Mouse (Mus musculus) spleen, adult 2 months (tissue): ENCODE results near the gene Pear1. TPM values are rescaled to one million over a fixed set of nuclear protein-coding genes. Genes with fewer than 3 reads are reported as not detected.
A peak's percentile ranks its signal among the peaks of the same experiment; 100 is the strongest.

Source experiments
- DNase-seq, 2 experiments: peaks; one replicate each; pipeline versions ENCODE4 v3.0.0 to v3.0.0-alpha.2; 2012 to 2021; ENCODE audit warnings: low spot score in 2 of 2, low read depth in 1 of 2
- H3K27ac ChIP-seq: fragments of 200-500 bp; 2 replicates; pipeline ENCODE4 v1.5.1; 2012; ENCODE audit warnings: low read length, inconsistent platforms; ENCODE audit not compliant: insufficient read depth
- H3K27me3 ChIP-seq: fragments of 200-500 bp; 2 replicates; pipeline ENCODE4 v1.6.1; 2012; ENCODE audit warnings: mild to moderate bottlenecking, moderate library complexity, low read length, inconsistent platforms; ENCODE audit not compliant: control insufficient read depth, insufficient read depth
- H3K36me3 ChIP-seq: fragments of 200-500 bp; 2 replicates; pipeline ENCODE4 v1.6.1; 2012; ENCODE audit warnings: mild to moderate bottlenecking, low read length, inconsistent platforms; ENCODE audit not compliant: control insufficient read depth, insufficient read depth
- H3K4me1 ChIP-seq: fragments of 200-500 bp; 2 replicates; pipeline ENCODE4 v1.6.1; 2011; ENCODE audit warnings: inconsistent platforms; ENCODE audit not compliant: control insufficient read depth, insufficient read depth, insufficient read length
- H3K4me3 ChIP-seq: fragments of 200-500 bp; 2 replicates; pipeline ENCODE4 v1.5.1; 2011; ENCODE audit warnings: mild to moderate bottlenecking, inconsistent platforms; ENCODE audit not compliant: insufficient read depth, insufficient read length; ENCODE audit errors: extremely low read depth
- CTCF ChIP-seq: fragments of 200-500 bp; IDR thresholded peaks from 2 replicates; pipeline ENCODE4 v1.5.1; 2011; ENCODE audit warnings: mild to moderate bottlenecking, inconsistent platforms; ENCODE audit not compliant: insufficient read depth, insufficient read length, insufficient replicate concordance; ENCODE audit errors: extremely low read depth
- POLR2A ChIP-seq: fragments of 200-500 bp; IDR thresholded peaks from 2 replicates; pipeline ENCODE4 v1.6.1; 2011; ENCODE audit warnings: low read depth, low read length, inconsistent platforms
- WGBS: fragments of 180-500 bp; shearing (Covaris S2); methylation state at CpG from one replicate; pipeline ENCODE4 v1.1.7; 2018; 5-methylcytosine and 5-hydroxymethylcytosine counted together
- polyA plus RNA-seq: library from polyadenylated mRNA; depleted of rRNA; stranded (reverse); fragments of >200 nt; gene quantifications from 2 replicates; pipeline ENCODE4 v1.2.3, GENCODE M21; 2012

The Pear1 gene
- polyA plus RNA-seq, 1 experiment: 63.8 TPM

DNA sequence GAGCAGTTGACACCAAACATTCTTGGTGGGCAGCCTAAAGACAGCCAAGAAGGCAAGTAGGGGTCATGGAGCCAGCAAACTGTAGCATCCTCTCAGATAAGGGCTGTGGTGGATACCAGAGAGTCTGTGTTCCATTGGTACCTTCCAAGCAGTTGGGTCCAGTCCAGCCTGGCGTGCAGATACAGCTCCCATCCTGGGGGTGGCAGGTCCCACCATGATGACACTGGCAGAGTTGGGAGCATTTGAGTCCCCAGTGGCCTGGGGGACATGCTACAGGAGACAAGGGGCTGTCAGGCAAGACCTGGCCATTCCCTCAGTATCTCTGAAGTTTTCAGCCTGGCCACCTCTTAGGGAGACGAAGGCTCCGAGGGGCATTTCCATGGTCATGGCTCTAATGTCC, 71.5 kb downstream of the Pear1 start:
- no peak overlapping the region for H3K27ac ChIP-seq
- H3K4me1 ChIP-seq: peaks cover 2% of the 10 kb centered on the region; the same call in 1 of the 2 replicates
- no peak for DNase-seq
- no peaks in the 10 kb centered on the region for H3K27me3 ChIP-seq
- TF ChIP-seq CTCF (no peak), POLR2A (no peak)
- H3K36me3 ChIP-seq: peaks cover 8% of the 10 kb centered on the region
- no peak overlapping the region for H3K4me3 ChIP-seq
- WGBS: 92% methylated on average over 3 of the region's 3 CpGs

DNA sequence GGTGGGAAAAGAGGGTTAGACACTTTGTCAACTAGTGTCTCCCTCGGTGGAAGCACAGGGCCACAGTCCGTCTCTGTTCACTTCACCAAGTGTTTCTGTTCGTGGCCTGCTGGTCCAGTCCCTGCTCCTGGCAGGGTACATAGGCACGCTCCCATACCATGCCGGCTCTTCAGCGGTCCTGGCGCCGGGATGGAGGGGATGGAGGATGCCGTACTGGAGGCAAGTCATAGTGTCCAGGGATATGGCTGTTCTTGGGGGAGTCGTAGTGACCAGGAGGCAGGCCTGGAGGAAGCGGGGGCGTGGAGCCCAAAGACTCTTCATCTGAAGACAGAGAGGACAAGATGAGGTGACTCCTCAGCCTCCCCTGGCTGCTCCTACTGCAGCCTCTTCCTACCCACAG, 74.1 kb downstream of the Pear1 start:
- 95% methylated on average over 12 of the region's 12 CpGs for WGBS
- Histone ChIP-seq H3K27ac (no peak overlapping the region), H3K36me3 (peaks cover 8% of the 10 kb centered on the region), H3K4me3 (no peak overlapping the region), H3K4me1 (no peaks in the 10 kb centered on the region), H3K27me3 (no peaks in the 10 kb centered on the region)
- DNase-seq: no peak
- no peak for TF ChIP-seq CTCF
- TF ChIP-seq POLR2A: no peak

DNA sequence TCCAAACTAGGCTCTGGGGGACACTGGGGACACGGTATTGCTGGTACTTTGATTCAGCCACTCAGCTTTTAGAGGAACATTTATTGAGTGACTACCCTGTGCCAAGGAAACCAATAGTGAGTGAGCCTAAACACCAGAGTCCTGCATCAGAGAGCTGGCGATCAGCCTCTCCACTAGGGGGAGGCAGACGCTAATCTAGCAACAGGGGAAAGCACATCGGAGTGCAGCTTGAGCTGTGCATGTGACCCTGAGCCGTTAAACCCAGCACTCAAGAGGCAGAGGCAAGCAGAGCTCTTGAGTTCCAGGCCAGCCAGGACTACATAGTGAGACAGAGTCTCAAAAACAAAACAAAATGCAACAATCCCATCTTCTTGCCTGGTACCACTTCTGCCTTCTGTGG, 75.1 kb downstream of the Pear1 start:
- TF ChIP-seq CTCF: peak; percentile 71; the same call in 1 of the 2 replicates
- no peak for TF ChIP-seq POLR2A
- H3K36me3 ChIP-seq: peaks cover 8% of the 10 kb centered on the region
- H3K4me3 ChIP-seq: no peak overlapping the region
- H3K27me3 ChIP-seq: no peaks in the 10 kb centered on the region
- H3K27ac ChIP-seq: no peak overlapping the region
- no peaks in the 10 kb centered on the region for H3K4me1 ChIP-seq
- WGBS: 19% methylated on average over 5 of the region's 5 CpGs
- peak in 1 of 2 experiments; percentile 43 for DNase-seq

DNA sequence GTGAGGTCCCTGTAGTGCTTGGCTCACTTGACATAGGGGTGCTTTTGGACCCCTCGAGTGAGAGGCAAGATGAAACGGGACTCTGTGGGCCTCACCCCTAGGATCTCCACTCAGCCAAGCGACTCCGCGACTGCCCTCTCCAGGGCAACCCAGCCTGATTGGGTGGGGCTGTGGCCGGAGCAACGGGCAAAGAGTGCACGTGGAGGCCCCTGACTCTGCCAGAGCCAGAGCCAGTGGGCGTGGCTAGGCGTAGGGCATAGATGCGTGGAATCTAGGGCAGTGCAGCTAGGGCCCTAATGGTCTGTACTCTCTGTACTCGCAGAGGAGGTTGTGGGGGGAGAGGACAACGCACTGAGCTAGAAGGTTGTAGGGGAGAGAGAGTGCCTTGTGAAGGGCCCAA, 75.7 kb downstream of the Pear1 start, which contains the start of gene Lrrc71:
Gene Lrrc71, minus strand, starts transcription at position 195 of the 400 bp plus-strand sequence.
- DNase-seq: no peak
- H3K4me3 ChIP-seq: no peak within 1 kb of the TSS
- H3K36me3 ChIP-seq: peaks cover 7% of the 10 kb centered on the region
- H3K27ac ChIP-seq: no peak within 1 kb of the TSS
- TF ChIP-seq CTCF (no peak), POLR2A (no peak)
- H3K27me3 ChIP-seq: no peaks in the 10 kb centered on the region
- H3K4me1 ChIP-seq: peaks cover 5% of the 10 kb centered on the region; the same call in 1 of the 2 replicates
- 84% methylated on average over 13 of the region's 13 CpGs for WGBS

DNA sequence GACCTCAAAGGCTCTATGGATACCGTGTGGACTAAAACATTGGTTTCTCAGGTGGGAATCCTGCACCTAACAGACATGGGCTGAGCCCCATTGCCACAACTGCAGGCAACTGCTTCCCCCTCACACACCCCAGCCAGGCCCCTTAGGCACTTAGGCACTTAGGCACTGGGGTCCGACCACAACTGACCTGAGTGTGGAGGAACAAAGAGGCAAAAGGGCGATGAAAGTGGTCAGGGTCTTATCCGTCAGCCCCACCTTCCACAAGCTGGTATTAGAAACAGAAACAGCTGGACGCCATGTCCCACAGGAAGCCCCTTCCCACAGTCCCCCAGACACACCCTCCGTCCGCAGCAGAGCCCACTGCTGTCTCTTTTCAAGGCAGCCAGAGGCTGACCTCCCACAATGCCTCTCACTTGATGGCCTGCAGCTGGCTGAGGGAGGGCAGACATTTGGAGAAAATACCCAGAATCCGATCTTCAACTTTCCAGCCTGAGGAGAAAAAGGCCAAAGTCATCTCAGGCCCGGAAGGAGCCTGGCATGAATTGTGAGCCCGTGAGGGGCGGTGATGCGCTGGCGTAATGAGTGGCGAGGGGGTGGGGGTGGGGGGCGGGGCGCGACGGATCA, 79.0 kb downstream of the Pear1 start:
- TF ChIP-seq POLR2A (no peak), CTCF (no peak)
- Histone ChIP-seq H3K4me1 (peaks cover 15% of the 10 kb centered on the region; the same call in 1 of the 2 replicates), H3K4me3 (no peak overlapping the region), H3K27me3 (no peaks in the 10 kb centered on the region), H3K27ac (no peak overlapping the region), H3K36me3 (no peaks in the 10 kb centered on the region)
- WGBS: 78% methylated on average over 18 of the region's 18 CpGs
- DNase-seq: no peak

DNA sequence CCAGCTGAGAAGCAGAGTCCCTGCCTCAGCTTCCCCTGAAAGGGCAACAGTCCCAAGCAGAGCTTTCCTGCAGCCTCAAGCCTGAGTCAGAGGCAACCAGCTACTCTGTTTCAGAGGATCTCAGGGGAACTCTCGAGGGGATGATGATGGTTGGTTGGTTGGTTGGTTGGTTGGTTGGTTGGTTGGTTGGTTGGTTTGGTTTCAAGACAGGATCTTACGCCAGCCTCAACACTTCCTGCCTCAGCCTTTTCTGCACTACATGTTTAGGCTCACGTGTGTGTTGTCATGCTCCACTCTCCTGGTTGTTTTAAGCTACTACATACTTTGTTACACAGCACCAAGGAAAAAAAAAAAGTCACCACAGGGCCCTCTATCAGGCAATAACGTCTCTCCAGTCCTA, 80.2 kb downstream of the Pear1 start:
- no peak overlapping the region for H3K4me3 ChIP-seq
- no peaks in the 10 kb centered on the region for H3K36me3 ChIP-seq
- no peak for DNase-seq
- WGBS: 23% methylated on average over 4 of the region's 4 CpGs
- TF ChIP-seq CTCF: no peak
- TF ChIP-seq POLR2A: no peak
- H3K27me3 ChIP-seq: no peaks in the 10 kb centered on the region
- H3K27ac ChIP-seq: no peak overlapping the region
- peaks cover 15% of the 10 kb centered on the region; the same call in 1 of the 2 replicates for H3K4me1 ChIP-seq

DNA sequence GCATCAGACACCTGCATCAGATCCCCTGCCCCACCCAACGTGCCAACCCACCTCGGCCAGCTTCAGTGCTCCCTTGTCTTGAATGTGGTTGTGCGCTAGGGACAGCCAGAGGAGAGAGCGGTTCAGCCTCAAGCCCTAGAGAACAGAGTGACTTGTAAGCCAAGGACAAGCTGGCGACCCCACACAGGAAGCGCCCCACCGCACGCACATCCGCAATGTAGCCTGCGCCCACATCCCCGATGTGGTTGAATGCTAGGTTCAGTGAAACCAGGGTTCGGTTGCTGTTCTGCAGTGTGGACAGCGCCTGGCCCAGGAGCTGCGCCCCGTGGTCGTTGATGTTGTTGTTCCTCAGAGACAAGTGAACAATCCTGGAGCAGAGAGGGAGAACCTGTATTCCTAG, 81.4 kb downstream of the Pear1 start:
- TF ChIP-seq CTCF (no peak), POLR2A (no peak)
- Histone ChIP-seq H3K36me3 (0 out of 2 replicates have a peak, but pooled peaks cover 4% of the 10 kb centered on the region), H3K4me1 (peaks cover 15% of the 10 kb centered on the region; the same call in 1 of the 2 replicates), H3K27ac (no peak overlapping the region), H3K27me3 (no peaks in the 10 kb centered on the region), H3K4me3 (no peak overlapping the region)
- WGBS: 13% methylated on average over 16 of the region's 16 CpGs
- DNase-seq: peak in 1 of 2 experiments; percentile 46
